Mouse (Mus musculus): ENCODE results near the gene Lrrc38.

DNA sequence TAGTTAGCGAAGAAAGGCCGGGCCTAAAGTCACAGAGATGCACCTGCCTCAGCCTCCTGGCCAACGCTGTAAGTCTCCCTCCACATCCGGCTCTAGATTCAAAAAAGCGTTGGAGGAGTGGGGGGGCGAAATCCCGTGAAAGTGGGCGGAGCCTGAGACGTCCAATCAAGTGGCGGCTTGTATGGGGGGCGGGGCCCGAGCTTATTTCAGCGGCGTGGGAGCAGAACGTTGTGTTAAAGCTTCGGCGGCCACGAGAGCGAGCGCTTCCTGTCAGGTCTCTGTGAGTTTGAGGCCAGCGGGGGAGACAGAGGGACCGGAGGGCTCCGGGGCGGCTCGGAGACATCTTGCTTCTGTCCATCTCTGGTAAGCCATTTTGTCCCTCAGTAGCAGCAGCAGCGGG, 44.6 kb downstream of the Lrrc38 start, which contains the start of gene Pramel1:
- no peak for TF ChIP-seq GATA1 (IDR thresholded peaks at IDR 0.05; ENCODE audit: borderline replicate concordance, low read length)
- no peak for TF ChIP-seq FLI1 (IDR thresholded peaks at IDR 0.05; ENCODE audit: low read length)

All from megakaryocyte, embryonic 14.5 days (primary cell).